Mouse (Mus musculus): ENCODE measurements around the gene Tcirg1.

Gene Tcirg1

GRCm38 (mm10) chr19:3850076-3850475 lies 56.9 kb downstream of the Tcirg1 start:
- DNase-seq: no peak

GRCm38 (mm10) chr19:3849251-3849650 lies 57.7 kb downstream of the Tcirg1 start:
- no peak for DNase-seq

- DNase-seq: no peak
These were observed 58.6 kb downstream of the Tcirg1 start for GRCm38 (mm10) chr19:3848207-3848808.

- no peak for DNase-seq
These were observed 59.2 kb downstream of the Tcirg1 start for GRCm38 (mm10) chr19:3847711-3848110.

GRCm38 (mm10) chr19:3846676-3847604 lies 60.0 kb downstream of the Tcirg1 start:
- peak in 1 of 2 experiments; percentile 30 for DNase-seq

Measured in thymus, postnatal 36 days (tissue).